Mouse (Mus musculus): ENCODE measurements around the gene Zfp511. TPM values are rescaled to one million over a fixed set of nuclear protein-coding genes. Genes with fewer than 3 reads are reported as not detected.
A peak's percentile ranks its signal among the peaks of the same experiment; 100 is the strongest.

Gene Zfp511
- polyA plus RNA-seq, 1 experiment: 4.6 TPM

DNA sequence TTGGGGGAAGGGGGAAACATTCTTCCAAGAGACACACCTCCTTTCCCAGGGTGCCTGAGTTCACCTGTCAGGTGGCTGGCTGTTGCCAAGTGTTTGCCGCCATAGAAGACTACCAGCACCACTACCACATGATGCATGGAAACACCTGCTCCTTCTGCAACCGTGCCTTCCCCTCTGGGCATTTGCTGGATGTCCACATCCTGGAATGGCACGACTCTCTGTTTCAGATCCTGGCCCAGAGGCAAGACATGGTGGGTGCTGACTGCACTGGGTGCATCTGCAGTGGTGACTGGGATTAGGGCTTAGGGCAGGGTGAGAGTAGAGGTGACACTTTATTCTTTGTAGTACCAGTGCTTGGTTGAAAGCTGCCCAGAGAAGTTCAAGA, 972 bp downstream of the Zfp511 start:
- Histone ChIP-seq H3K27me3 (ENCODE audit: control insufficient read depth) (no peaks in the 10 kb centered on the region), H3K4me1 (ENCODE audit: control insufficient read depth) (peaks cover 35% of the 10 kb centered on the region), H3K4me3 (replicated peaks) (peak overlapping the region; percentile 77), H3K9me3 (ENCODE audit: control insufficient read depth, low read length) (no peaks in the 10 kb centered on the region), H3K36me3 (ENCODE audit: control insufficient read depth) (peaks cover 71% of the 10 kb centered on the region)
- TF ChIP-seq TAL1 (IDR thresholded peaks at IDR 0.05; ENCODE audit: low read length) (no peak), GATA1 (IDR thresholded peaks at IDR 0.05; ENCODE audit: low read length) (no peak)

DNA sequence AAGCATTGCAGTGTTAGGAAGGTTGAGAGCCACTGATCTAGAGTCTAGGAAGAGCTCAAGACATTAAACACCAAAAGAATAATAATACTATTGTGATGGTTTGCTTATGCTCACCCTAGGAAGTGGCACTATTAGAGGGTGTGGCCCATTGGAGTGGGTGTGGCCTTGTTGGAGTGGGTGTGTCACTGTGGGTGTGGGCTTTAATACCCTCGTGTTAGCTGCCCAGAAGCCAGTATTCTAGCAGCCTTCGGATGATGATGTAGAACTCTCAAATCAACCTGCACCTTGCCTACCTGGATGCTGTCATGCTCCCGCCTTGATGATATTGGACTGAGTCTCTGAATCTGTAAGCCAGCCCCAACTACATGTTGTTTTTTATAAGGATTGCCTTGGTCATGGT, 6.5 kb downstream of the Zfp511 start:
- H3K4me3 ChIP-seq (replicated peaks): no peak overlapping the region
- no peaks in the 10 kb centered on the region; the same call in 1 of the 2 replicates for H3K9me3 ChIP-seq (ENCODE audit: control insufficient read depth, low read length)
- peaks cover 36% of the 10 kb centered on the region for H3K36me3 ChIP-seq (ENCODE audit: control insufficient read depth)
- TF ChIP-seq TAL1 (IDR thresholded peaks at IDR 0.05; ENCODE audit: low read length) (no peak), GATA1 (IDR thresholded peaks at IDR 0.05; ENCODE audit: low read length) (no peak)
- H3K4me1 ChIP-seq (ENCODE audit: control insufficient read depth): peaks cover 10% of the 10 kb centered on the region
- peaks cover 38% of the 10 kb centered on the region for H3K27me3 ChIP-seq (ENCODE audit: control insufficient read depth)

- no peak overlapping the region for H3K4me3 ChIP-seq (replicated peaks)
- peaks cover 14% of the 10 kb centered on the region for H3K4me1 ChIP-seq (ENCODE audit: control insufficient read depth)
- TF ChIP-seq TAL1 (IDR thresholded peaks at IDR 0.05; ENCODE audit: low read length) (no peak), GATA1 (IDR thresholded peaks at IDR 0.05; ENCODE audit: low read length) (no peak)
- H3K9me3 ChIP-seq (ENCODE audit: control insufficient read depth, low read length): peaks cover 2% of the 10 kb centered on the region; the same call in 1 of the 2 replicates
- peaks cover 66% of the 10 kb centered on the region for H3K27me3 ChIP-seq (ENCODE audit: control insufficient read depth)
- H3K36me3 ChIP-seq (ENCODE audit: control insufficient read depth): peaks cover 8% of the 10 kb centered on the region
Measured at GRCm38 (mm10) chr7:140045546-140045945, 9.4 kb downstream of the Zfp511 start.

- Histone ChIP-seq H3K4me3 (replicated peaks) (no peak overlapping the region), H3K9me3 (ENCODE audit: control insufficient read depth, low read length) (peaks cover 2% of the 10 kb centered on the region; the same call in 1 of the 2 replicates), H3K4me1 (ENCODE audit: control insufficient read depth) (peaks cover 8% of the 10 kb centered on the region), H3K36me3 (ENCODE audit: control insufficient read depth) (no peaks in the 10 kb centered on the region), H3K27me3 (ENCODE audit: control insufficient read depth) (peaks cover 88% of the 10 kb centered on the region)
- TF ChIP-seq TAL1 (IDR thresholded peaks at IDR 0.05; ENCODE audit: low read length): no peak
- TF ChIP-seq GATA1 (IDR thresholded peaks at IDR 0.05; ENCODE audit: low read length): no peak
Measured at GRCm38 (mm10) chr7:140047811-140048311, 11.7 kb downstream of the Zfp511 start.

DNA sequence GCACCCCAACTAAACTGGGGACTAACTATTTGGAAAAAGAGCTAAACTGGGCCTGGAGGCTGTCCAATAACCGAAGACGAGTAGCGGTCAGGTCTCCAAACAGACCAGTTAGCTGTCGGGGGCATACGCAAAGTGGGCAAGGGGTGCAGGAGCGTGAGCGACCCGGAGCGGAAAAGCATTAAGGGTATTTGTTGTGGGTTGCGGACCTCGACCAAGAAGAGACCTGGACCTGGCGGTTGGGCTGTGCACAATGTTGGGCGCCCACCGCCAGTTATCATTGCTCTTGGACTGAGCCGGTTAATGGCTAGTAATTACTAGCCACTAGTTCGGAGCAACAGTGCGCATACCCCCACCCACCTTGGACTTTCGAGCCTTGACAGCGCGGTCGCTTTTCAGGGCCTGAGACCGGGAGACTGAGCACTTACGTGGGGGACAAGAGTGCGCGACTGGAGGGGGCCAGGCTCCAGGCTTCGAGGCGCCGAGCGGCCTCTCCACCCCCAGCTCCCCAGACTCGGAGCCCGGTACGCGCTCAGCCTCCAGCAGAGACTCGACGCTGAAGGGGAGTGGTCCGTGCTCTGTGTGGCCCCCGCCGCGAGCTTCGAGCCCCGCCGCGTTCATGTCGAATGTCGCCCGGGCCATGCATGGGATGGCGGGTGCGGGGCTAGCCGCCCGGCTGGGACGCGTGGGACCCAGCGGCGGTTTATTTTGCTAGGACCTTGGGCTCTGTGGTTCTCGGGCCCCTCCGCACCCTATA, 12.3 kb downstream of the Zfp511 start, which contains the start of gene Msx3:
Msx3 (minus strand) TSS at position 729 of the 754 bp plus-strand sequence.
- H3K4me1 ChIP-seq (ENCODE audit: control insufficient read depth): peaks cover 4% of the 10 kb centered on the region
- no peak within 1 kb of the TSS for H3K4me3 ChIP-seq (replicated peaks)
- H3K36me3 ChIP-seq (ENCODE audit: control insufficient read depth): no peaks in the 10 kb centered on the region
- H3K9me3 ChIP-seq (ENCODE audit: control insufficient read depth, low read length): peaks cover 2% of the 10 kb centered on the region; the same call in 1 of the 2 replicates
- peaks cover 94% of the 10 kb centered on the region for H3K27me3 ChIP-seq (ENCODE audit: control insufficient read depth)
- TF ChIP-seq TAL1 (IDR thresholded peaks at IDR 0.05; ENCODE audit: low read length) (no peak), GATA1 (IDR thresholded peaks at IDR 0.05; ENCODE audit: low read length) (no peak)

DNA sequence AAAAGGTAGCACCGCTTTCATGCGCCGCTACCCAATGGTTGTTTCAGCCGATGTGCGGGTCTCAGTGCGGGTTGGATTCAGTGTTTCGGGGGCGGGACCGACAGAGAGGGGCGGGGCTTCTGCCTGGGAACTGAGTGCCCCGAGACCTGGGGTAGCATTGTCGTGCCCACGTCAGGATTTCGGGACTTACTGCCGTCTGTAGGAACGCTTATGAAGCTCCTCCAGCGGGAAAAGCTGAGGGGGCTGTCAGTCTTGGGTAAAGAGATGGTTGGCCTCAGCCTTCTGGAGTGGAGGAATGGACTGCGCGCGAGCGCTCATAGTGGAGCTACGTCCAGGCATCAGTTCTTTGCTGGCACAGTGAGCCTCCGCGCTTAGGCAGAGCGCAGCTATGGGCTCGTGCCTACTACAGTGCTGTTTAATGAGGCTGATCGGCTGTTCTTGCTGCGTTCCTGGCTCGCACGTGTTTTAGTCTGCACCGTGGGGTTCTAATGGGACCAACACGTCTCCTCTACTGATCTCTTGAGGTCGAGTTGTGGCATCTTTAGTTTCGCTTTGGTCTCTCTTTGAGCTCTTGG, 13.0 kb downstream of the Zfp511 start:
- TF ChIP-seq TAL1 (IDR thresholded peaks at IDR 0.05; ENCODE audit: low read length) (no peak), GATA1 (IDR thresholded peaks at IDR 0.05; ENCODE audit: low read length) (no peak)
- Histone ChIP-seq H3K4me3 (replicated peaks) (no peak overlapping the region), H3K9me3 (ENCODE audit: control insufficient read depth, low read length) (peaks cover 2% of the 10 kb centered on the region; the same call in 1 of the 2 replicates), H3K27me3 (ENCODE audit: control insufficient read depth) (peaks cover 95% of the 10 kb centered on the region), H3K36me3 (ENCODE audit: control insufficient read depth) (no peaks in the 10 kb centered on the region), H3K4me1 (ENCODE audit: control insufficient read depth) (peaks cover 4% of the 10 kb centered on the region)

GRCm38 (mm10) chr7:140054124-140054523, 17.9 kb downstream of the Zfp511 start:
- Histone ChIP-seq H3K4me3 (replicated peaks) (no peak overlapping the region), H3K36me3 (ENCODE audit: control insufficient read depth) (no peaks in the 10 kb centered on the region), H3K4me1 (ENCODE audit: control insufficient read depth) (peaks cover 4% of the 10 kb centered on the region), H3K9me3 (ENCODE audit: control insufficient read depth, low read length) (0 out of 2 replicates have a peak, but pooled peaks cover 2% of the 10 kb centered on the region), H3K27me3 (ENCODE audit: control insufficient read depth) (peaks cover 92% of the 10 kb centered on the region)
- TF ChIP-seq TAL1 (IDR thresholded peaks at IDR 0.05; ENCODE audit: low read length) (no peak), GATA1 (IDR thresholded peaks at IDR 0.05; ENCODE audit: low read length) (no peak)

DNA sequence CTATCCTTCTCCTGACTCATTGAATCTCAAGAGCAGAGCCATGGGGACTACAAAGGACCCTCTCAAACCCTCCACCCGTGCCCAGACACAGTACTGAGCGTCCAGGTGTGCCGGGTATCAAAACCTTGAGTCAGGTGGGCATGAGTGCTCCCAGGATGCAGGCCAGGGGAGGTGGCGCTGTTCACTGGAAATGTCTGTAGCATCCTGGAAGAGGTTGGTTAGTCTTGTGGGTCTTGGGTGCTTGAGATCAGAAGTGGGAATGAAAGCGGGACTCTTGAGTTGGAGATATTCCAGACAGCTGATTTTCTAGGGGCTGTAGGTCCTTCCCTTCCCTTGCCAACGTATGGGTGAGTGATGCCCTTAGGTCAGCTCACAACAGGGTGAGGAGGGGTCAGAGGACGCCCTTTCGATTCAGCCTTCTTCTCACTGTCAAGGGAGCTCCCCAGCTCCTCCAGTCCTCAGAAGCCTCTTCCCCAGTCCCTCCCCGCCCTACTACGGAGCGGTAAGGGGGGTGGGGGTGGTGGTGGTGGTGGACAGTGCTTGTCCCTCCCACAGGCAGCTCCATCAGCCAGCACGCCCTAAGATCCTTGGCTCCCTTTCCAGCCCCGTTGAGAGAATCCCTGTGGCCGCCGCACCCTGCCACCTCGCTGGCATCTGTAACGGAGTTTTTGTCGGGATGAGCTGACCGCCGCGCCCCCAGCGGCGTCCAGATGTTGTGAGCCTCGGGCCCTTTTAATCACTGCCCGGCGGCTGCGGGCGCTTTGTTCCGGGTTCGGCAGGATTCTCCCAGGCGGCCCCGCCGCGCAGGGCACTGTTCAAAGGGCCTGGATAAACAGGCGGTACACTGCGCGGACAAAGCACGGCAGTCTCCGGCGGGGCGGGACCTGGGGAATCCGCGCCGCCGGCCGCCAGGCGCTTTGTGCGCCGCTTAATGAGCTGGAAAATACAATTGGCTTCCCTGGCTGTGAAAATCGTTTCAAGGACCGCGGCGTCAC, 21.5 kb downstream of the Zfp511 start:
- H3K27me3 ChIP-seq (ENCODE audit: control insufficient read depth): peaks cover 94% of the 10 kb centered on the region
- TF ChIP-seq TAL1 (IDR thresholded peaks at IDR 0.05; ENCODE audit: low read length): no peak
- TF ChIP-seq GATA1 (IDR thresholded peaks at IDR 0.05; ENCODE audit: low read length): no peak
- H3K9me3 ChIP-seq (ENCODE audit: control insufficient read depth, low read length): 0 out of 2 replicates have a peak, but pooled peaks cover 2% of the 10 kb centered on the region
- H3K36me3 ChIP-seq (ENCODE audit: control insufficient read depth): no peaks in the 10 kb centered on the region
- H3K4me3 ChIP-seq (replicated peaks): no peak overlapping the region
- no peaks in the 10 kb centered on the region for H3K4me1 ChIP-seq (ENCODE audit: control insufficient read depth)

All from erythroblast, embryonic 14.5 days (primary cell).